ENCODE assay signal across 8 mouse cellular contexts in genomic region chr19:32389001-32389871, GRCm38 (mm10). TPM values are rescaled to one million over a fixed set of nuclear protein-coding genes. Genes with fewer than 3 reads are reported as not detected.
DNase-seq lines count a peak whose midpoint lies in the region; ATAC-seq and TF ChIP-seq lines count a peak whose summit lies in the region.

Gene Sgms1, minus strand, starts transcription at chr19:32389714.

- H3K4me1 ChIP-seq in cortical plate, adult 2 months (ENCODE audit: control insufficient read depth, insufficient read depth, low read length): peaks cover 2% of the 10 kb centered on the region; the same call in 1 of the 2 replicates
- peaks cover 9% of the 10 kb centered on the region; the same call in 1 of the 2 replicates for H3K4me1 ChIP-seq in hindbrain, postnatal 0 days (ENCODE audit: insufficient read depth, low read length)

- peak within 1 kb of the TSS; percentile 87 for H3K4me2 ChIP-seq in hindbrain, postnatal 0 days (ENCODE audit: low read depth, low read length)

- peak within 1 kb of the TSS; percentile 97 for H3K4me3 ChIP-seq in cortical plate, adult 2 months (ENCODE audit: insufficient read depth, low read length)
- peak within 1 kb of the TSS; percentile 90 for H3K4me3 ChIP-seq in hindbrain, postnatal 0 days (ENCODE audit: low read length)

- 1% methylated on average over 65 of the region's 68 CpGs for WGBS in hindbrain, postnatal 0 days

- peak; percentile 94 for ATAC-seq in hindbrain, postnatal 0 days
- peak; percentile 68 for ATAC-seq in megakaryocyte, adult 5-6 weeks (ENCODE audit: poor library complexity, severe bottlenecking)

- H3K9me3 ChIP-seq in hindbrain, postnatal 0 days (ENCODE audit: low read length): no peaks in the 10 kb centered on the region

- no peaks in the 10 kb centered on the region for H3K27me3 ChIP-seq in hindbrain, postnatal 0 days (ENCODE audit: insufficient read depth, low read length)

- H3K9ac ChIP-seq in hindbrain, postnatal 0 days (replicated peaks; ENCODE audit: low read length): peak within 1 kb of the TSS; percentile 85

- H3K36me3 ChIP-seq in hindbrain, postnatal 0 days (ENCODE audit: insufficient read depth, low read length): no peaks in the 10 kb centered on the region

- peak; percentile 40; the same call in 1 of the 2 replicates for TF ChIP-seq POLR2A in cortical plate, adult 2 months (IDR thresholded peaks at IDR 0.05; ENCODE audit: extremely low read depth, insufficient read depth, low read length)

- H3K27ac ChIP-seq in cortical plate, adult 2 months (ENCODE audit: insufficient read depth, low read length): peak within 1 kb of the TSS; percentile 99
- peak within 1 kb of the TSS; percentile 97 for H3K27ac ChIP-seq in hindbrain, postnatal 0 days

- no peak for TF ChIP-seq CTCF in cortical plate, adult 2 months (IDR thresholded peaks at IDR 0.05; ENCODE audit: extremely low read depth, insufficient read depth, low read length)
- TF ChIP-seq CTCF in hindbrain, postnatal 0 days (IDR thresholded peaks at IDR 0.05; ENCODE audit: low read depth): no peak

- peak; percentile 95 for DNase-seq in adipocyte (ENCODE audit: low spot score)
- DNase-seq in gastrocnemius, adult 8-10 months (ENCODE audit: low spot score in 2 of 2): peak; percentile 76 to 88
- peak; percentile 96 for DNase-seq in hindbrain, postnatal 0 days (ENCODE audit: low spot score)
- DNase-seq in left cerebral cortex, adult 8-10 months (ENCODE audit: low spot score in 2 of 2): peak; percentile 84 to 88
- DNase-seq in right cerebral cortex, adult 2 months (ENCODE audit: low spot score in 2 of 2): peak; percentile 89 to 90
- peak; percentile 73 for DNase-seq in urinary bladder, postnatal 10 days (ENCODE audit: low spot score)

RNA-seq across cellular contexts. Expression of gene Sgms1, which starts in this region (rescaled TPM):
- 34.3 and 37.6 TPM in 2 replicates for polyA plus RNA-seq in cortical plate, adult 2 months (2012; rRNA removed)
- 10 to 100 TPM; 57.6 to 68.1 (median 61.3) TPM for total RNA-seq in gastrocnemius, adult 8-10 months (2022)
- total RNA-seq in hindbrain, postnatal 0 days (2014; rRNA removed): 30.9 and 32.5 TPM in 2 replicates
- 23.2 and 23.3 TPM in 2 replicates for polyA plus RNA-seq in hindbrain, postnatal 0 days (2015; fragmentation: Nextera tagmentation; extraction: Ambion mirVana)
- 10 to 100 TPM; 47.5 to 60.8 (median 52.4) TPM for total RNA-seq in left cerebral cortex, adult 8-10 months (2022)
- 45.4 and 48.3 TPM in 2 replicates for total RNA-seq in megakaryocyte, adult 5-6 weeks (2015)
- total RNA-seq in megakaryocyte, adult 5-6 weeks (2017): 44.9 and 69.6 TPM in 2 replicates

Comparison
In these comparisons a context has a peak if more than half of its experiments do, and no peak if none do; other contexts are left out.
1. Peak in every context shown above with its lines: DNase-seq, ATAC-seq, H3K4me3 ChIP-seq and H3K27ac ChIP-seq.